Mouse (Mus musculus) heart, embryonic 10.5 days (tissue): ENCODE results near the gene Tmem220. TPM values are rescaled to one million over a fixed set of nuclear protein-coding genes. Genes with fewer than 3 reads are reported as not detected.
"Not testable (repeated sequence)": the region's sequence is repeated elsewhere in the genome, so short reads cannot be mapped to it uniquely, and the experiment has no call there.

Source experiments
- DNase-seq: peaks from one replicate; pipeline ENCODE4 v3.0.0-alpha.2; 2017; ENCODE audit warnings: low spot score
- H3K27ac ChIP-seq: fragments of 300-500 bp; sonication (generic); 2 replicates; pipeline ENCODE4 v1.5.1; 2016; ENCODE audit warnings: mild to moderate bottlenecking
- H3K27me3 ChIP-seq: fragments of 300-500 bp; sonication (generic); 2 replicates; pipeline ENCODE4 v1.6.1; 2016; ENCODE audit warnings: mild to moderate bottlenecking; ENCODE audit not compliant: poor library complexity, insufficient read depth, severe bottlenecking
- H3K36me3 ChIP-seq: fragments of 300-500 bp; sonication (generic); 2 replicates; pipeline ENCODE4 v1.6.1; 2016; ENCODE audit warnings: mild to moderate bottlenecking, moderate library complexity
- H3K4me1 ChIP-seq: fragments of 300-500 bp; sonication (generic); 2 replicates; pipeline ENCODE4 v1.6.1; 2016; ENCODE audit warnings: mild to moderate bottlenecking
- H3K4me3 ChIP-seq: fragments of 300-500 bp; sonication (generic); 2 replicates; pipeline ENCODE4 v1.5.1; 2016; ENCODE audit warnings: mild to moderate bottlenecking, moderate library complexity
- H3K9me3 ChIP-seq: fragments of 300-500 bp; sonication (generic); 2 replicates; pipeline ENCODE4 v1.6.1; 2016; ENCODE audit warnings: mild to moderate bottlenecking, moderate library complexity
- WGBS: fragments of 180-500 bp; shearing (Covaris S2); methylation state at CpG from one replicate; pipeline ENCODE4 v1.1.7; 2016; 5-methylcytosine and 5-hydroxymethylcytosine counted together
- polyA plus RNA-seq: library from polyadenylated mRNA; unstranded; fragments of >200 nt; fragmentation: Nextera tagmentation; extraction: Ambion mirVana; gene quantifications from 2 replicates; pipeline ENCODE4 v1.2.1, GENCODE M21; 2016

Tmem220 gene
- polyA plus RNA-seq, 1 experiment from 2014 or later, result 1.8 TPM

- H3K36me3 ChIP-seq, result no peaks in the 10 kb centered on the region
- no peak overlapping the region for H3K27ac ChIP-seq
- no peaks in the 10 kb centered on the region for H3K9me3 ChIP-seq
- H3K4me1 ChIP-seq, result peaks cover 26% of the 10 kb centered on the region
- DNase-seq, result no peak
- 80% methylated on average over 13 of the region's 13 CpGs for WGBS
- no peak overlapping the region for H3K4me3 ChIP-seq
- H3K27me3 ChIP-seq, result peaks cover 20% of the 10 kb centered on the region
Observed at GRCm38 (mm10) chr11:67022354-67023115, 2.4 kb upstream of the Tmem220 start.

- H3K9me3 ChIP-seq, H3K4me3 ChIP-seq, H3K36me3 ChIP-seq, DNase-seq, H3K27ac ChIP-seq: not testable (repeated sequence)
- Histone ChIP-seq H3K4me1 (peaks cover 20% of the 10 kb centered on the region), H3K27me3 (peaks cover 19% of the 10 kb centered on the region)
- WGBS, result 45% methylated on average over 1 of the region's 1 CpGs
Observed at GRCm38 (mm10) chr11:67023191-67023590, 1.8 kb upstream of the Tmem220 start.

- Histone ChIP-seq H3K4me3 (no peak overlapping the region), H3K36me3 (no peaks in the 10 kb centered on the region), H3K27ac (no peak overlapping the region), H3K9me3 (no peaks in the 10 kb centered on the region), H3K27me3 (peaks cover 16% of the 10 kb centered on the region), H3K4me1 (peaks cover 17% of the 10 kb centered on the region)
- 38% methylated on average over 6 of the region's 6 CpGs for WGBS
- no peak for DNase-seq
Observed at GRCm38 (mm10) chr11:67023802-67024340, 1.1 kb upstream of the Tmem220 start.

- peaks cover 4% of the 10 kb centered on the region for H3K4me1 ChIP-seq
- H3K36me3 ChIP-seq, result no peaks in the 10 kb centered on the region
- peaks cover 7% of the 10 kb centered on the region; the same call in 1 of the 2 replicates for H3K27me3 ChIP-seq
- H3K27ac ChIP-seq, result no peak overlapping the region
- H3K9me3 ChIP-seq, result no peaks in the 10 kb centered on the region
- no peak for DNase-seq
- 58% methylated on average over 16 of the region's 16 CpGs for WGBS
- H3K4me3 ChIP-seq, result no peak overlapping the region
Observed at GRCm38 (mm10) chr11:67030904-67031602, 6.1 kb downstream of the Tmem220 start.

GRCm38 (mm10) chr11:67031603-67031915 lies 6.6 kb downstream of the Tmem220 start:
- Histone ChIP-seq H3K4me1 (peaks cover 4% of the 10 kb centered on the region), H3K4me3 (no peak overlapping the region), H3K9me3 (no peaks in the 10 kb centered on the region), H3K27ac (no peak overlapping the region), H3K36me3 (no peaks in the 10 kb centered on the region), H3K27me3 (peaks cover 7% of the 10 kb centered on the region; the same call in 1 of the 2 replicates)
- 60% methylated on average over 2 of the region's 2 CpGs for WGBS
- DNase-seq, result no peak

GRCm38 (mm10) chr11:67034775-67035485 lies 10.0 kb downstream of the Tmem220 start:
- Histone ChIP-seq H3K4me3 (no peak overlapping the region), H3K4me1 (peaks cover 4% of the 10 kb centered on the region), H3K27me3 (no peaks in the 10 kb centered on the region), H3K9me3 (no peaks in the 10 kb centered on the region), H3K27ac (no peak overlapping the region), H3K36me3 (peaks cover 27% of the 10 kb centered on the region)
- WGBS, result 59% methylated on average over 4 of the region's 4 CpGs
- DNase-seq, result no peak

- WGBS, result 92% methylated on average over 6 of the region's 6 CpGs
- Histone ChIP-seq H3K27ac (no peak overlapping the region), H3K36me3 (peaks cover 38% of the 10 kb centered on the region), H3K27me3 (no peaks in the 10 kb centered on the region), H3K9me3 (no peaks in the 10 kb centered on the region), H3K4me3 (no peak overlapping the region), H3K4me1 (peaks cover 7% of the 10 kb centered on the region)
- DNase-seq, result no peak
Observed at GRCm38 (mm10) chr11:67036229-67036628, 11.3 kb downstream of the Tmem220 start.

- no peak for DNase-seq
- Histone ChIP-seq H3K27ac (no peak overlapping the region), H3K4me1 (peaks cover 7% of the 10 kb centered on the region), H3K4me3 (no peak overlapping the region), H3K36me3 (peaks cover 45% of the 10 kb centered on the region), H3K9me3 (no peaks in the 10 kb centered on the region), H3K27me3 (no peaks in the 10 kb centered on the region)
- WGBS, result 91% methylated on average over 9 of the region's 9 CpGs
Observed at GRCm38 (mm10) chr11:67036892-67037291, 11.9 kb downstream of the Tmem220 start.

GRCm38 (mm10) chr11:67039799-67040198 lies 14.8 kb downstream of the Tmem220 start:
- H3K27ac ChIP-seq, result no peak overlapping the region
- DNase-seq, result no peak
- H3K9me3 ChIP-seq, result no peaks in the 10 kb centered on the region
- peaks cover 46% of the 10 kb centered on the region for H3K36me3 ChIP-seq
- H3K27me3 ChIP-seq, result no peaks in the 10 kb centered on the region
- peaks cover 7% of the 10 kb centered on the region; the same call in 1 of the 2 replicates for H3K4me1 ChIP-seq
- 85% methylated on average over 3 of the region's 3 CpGs for WGBS
- H3K4me3 ChIP-seq, result no peak overlapping the region

GRCm38 (mm10) chr11:67040483-67040882 lies 15.5 kb downstream of the Tmem220 start:
- no peak overlapping the region for H3K4me3 ChIP-seq
- H3K4me1 ChIP-seq, result 0 out of 2 replicates have a peak, but pooled peaks cover 3% of the 10 kb centered on the region
- no peaks in the 10 kb centered on the region for H3K27me3 ChIP-seq
- no peak for DNase-seq
- H3K9me3 ChIP-seq, result no peaks in the 10 kb centered on the region
- peaks cover 46% of the 10 kb centered on the region for H3K36me3 ChIP-seq
- 61% methylated on average over 6 of the region's 6 CpGs for WGBS
- H3K27ac ChIP-seq, result no peak overlapping the region

- no peaks in the 10 kb centered on the region for H3K27me3 ChIP-seq
- H3K36me3 ChIP-seq, result peaks cover 41% of the 10 kb centered on the region
- 59% methylated on average over 8 of the region's 8 CpGs for WGBS
- H3K9me3 ChIP-seq, result no peaks in the 10 kb centered on the region
- no peak overlapping the region for H3K27ac ChIP-seq
- 0 out of 2 replicates have a peak, but pooled peaks cover 3% of the 10 kb centered on the region for H3K4me1 ChIP-seq
- DNase-seq, result no peak
- H3K4me3 ChIP-seq, result no peak overlapping the region
Observed at GRCm38 (mm10) chr11:67043007-67043406, 18.1 kb downstream of the Tmem220 start.

- Histone ChIP-seq H3K4me3 (no peak overlapping the region), H3K27me3 (no peaks in the 10 kb centered on the region), H3K36me3 (peaks cover 33% of the 10 kb centered on the region), H3K4me1 (peaks cover 9% of the 10 kb centered on the region; the same call in 1 of the 2 replicates), H3K9me3 (no peaks in the 10 kb centered on the region), H3K27ac (no peak overlapping the region)
- DNase-seq, result no peak
- WGBS, result 86% methylated on average over 6 of the region's 6 CpGs
Observed at GRCm38 (mm10) chr11:67044959-67045358, 20.0 kb downstream of the Tmem220 start.

- 94% methylated on average over 5 of the region's 5 CpGs for WGBS
- Histone ChIP-seq H3K27me3 (no peaks in the 10 kb centered on the region), H3K4me1 (peaks cover 10% of the 10 kb centered on the region; the same call in 1 of the 2 replicates), H3K36me3 (peaks cover 19% of the 10 kb centered on the region), H3K27ac (no peak overlapping the region), H3K9me3 (no peaks in the 10 kb centered on the region), H3K4me3 (no peak overlapping the region)
- no peak for DNase-seq
Observed at GRCm38 (mm10) chr11:67047199-67047598, 22.2 kb downstream of the Tmem220 start.
